Mouse (Mus musculus): ENCODE measurements around the gene Ifitm6.

DNA sequence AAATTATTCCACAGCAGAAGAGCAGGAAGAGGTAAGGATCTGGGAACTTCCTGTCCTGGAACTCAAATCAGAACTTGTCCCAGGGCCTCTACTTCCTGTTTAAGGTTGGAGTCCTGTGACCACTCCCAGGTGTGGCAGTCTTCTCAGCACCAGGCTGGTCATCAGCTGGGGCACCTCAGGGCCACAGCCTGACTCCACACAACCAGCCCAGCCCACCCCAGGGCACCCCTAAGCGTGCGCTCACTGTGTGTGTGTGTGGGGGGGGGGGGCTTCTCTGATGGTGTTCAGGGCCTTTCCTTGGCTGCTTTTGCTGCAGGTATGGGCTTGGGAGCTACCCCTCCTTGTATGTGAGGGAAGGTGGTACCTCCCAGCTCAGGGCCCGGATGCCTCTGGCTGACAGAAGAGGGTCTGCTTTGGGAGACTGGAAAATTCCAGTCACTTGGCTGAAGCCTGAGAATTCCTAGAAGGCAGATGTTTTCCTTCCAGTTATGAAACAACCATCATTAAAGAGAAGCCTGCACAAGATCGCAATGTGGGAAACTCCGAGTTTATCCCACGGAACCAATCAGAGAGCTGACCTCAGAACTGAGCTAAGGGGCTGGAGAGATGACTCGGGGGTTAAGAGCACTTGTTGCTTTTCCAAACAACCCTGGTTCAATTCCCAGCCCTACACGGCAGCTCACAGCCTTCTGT, 46.1 kb downstream of the Ifitm6 start:
- TF ChIP-seq CTCF (conservative IDR thresholded peaks at IDR 0.05; ENCODE audit: low read length) (no peak), POU5F1 (IDR thresholded peaks at IDR 0.05; ENCODE audit: borderline replicate concordance, low read length) (no peak), NANOG (IDR thresholded peaks at IDR 0.05; ENCODE audit: borderline replicate concordance, low read length) (no peak)

Measured in E14TG2a.4 (cell line).